Mouse (Mus musculus) heart, postnatal 10 days (tissue): Measurements from ENCODE around the gene Hamp. TPM values are rescaled to one million over a fixed set of nuclear protein-coding genes. Genes with fewer than 3 reads are reported as not detected.
A peak's percentile ranks its signal among the peaks of the same experiment; 100 is the strongest.

Experiments
- DNase-seq, 2 experiments: peaks; one replicate each; pipeline ENCODE4 v3.0.0; 2021
- intact Hi-C: fragments of 180-260 bp; cut with DNase I; formaldehyde crosslinking; loops from one replicate; pipeline ENCODE4 v1.15.1; 2025
- total RNA-seq, 2 experiments: library from RNA; stranded (reverse); gene quantifications; 2 replicates each; pipeline ENCODE4 v1.2.3; 2021

Hamp gene
- total RNA-seq, 2 experiments from 2014 or later, result 5.2 to 6.6 TPM

- intact Hi-C loops, result no loop called here
- DNase-seq, result no peak
Measured at GRCm38 (mm10) chr7:30916713-30917112, 27.1 kb downstream of the Hamp start.

- DNase-seq, result no peak
- intact Hi-C loops, result no loop called here
Measured at GRCm38 (mm10) chr7:30914732-30915131, 29.1 kb downstream of the Hamp start, which contains the start of gene Mag. Gene Mag (minus strand): TSS chr7:30914873.

- intact Hi-C loops, result no loop called here
Measured at GRCm38 (mm10) chr7:30909773-30910172, 34.1 kb downstream of the Hamp start.

GRCm38 (mm10) chr7:30908992-30909431 lies 34.8 kb downstream of the Hamp start:
- intact Hi-C loops, result no loop called here
- DNase-seq, result no peak

More at GRCm38 (mm10) chr7:30909773-30910172, 34.1 kb downstream of the Hamp start:
- no peak for DNase-seq

GRCm38 (mm10) chr7:30908277-30908991 lies 35.4 kb downstream of the Hamp start:
- intact Hi-C loops, result no loop called here

GRCm38 (mm10) chr7:30904042-30904441 lies 39.8 kb downstream of the Hamp start:
- intact Hi-C loops, result loop anchor here (5.0 kb wide), 1 partner anchor 312 kb away; no protein-coding TSS in a partner anchor
- peak in 1 of 2 experiments; percentile 19 for DNase-seq

More at GRCm38 (mm10) chr7:30908277-30908991, 35.4 kb downstream of the Hamp start:
- no peak for DNase-seq

GRCm38 (mm10) chr7:30895217-30895616 lies 48.6 kb downstream of the Hamp start:
- DNase-seq, result no peak
- intact Hi-C loops, result no loop called here

- DNase-seq, result no peak
- intact Hi-C loops, result no loop called here
Measured at GRCm38 (mm10) chr7:30892515-30892914, 51.3 kb downstream of the Hamp start.

Other genes starting within 250 kb of the Hamp start
- not detected for gene 2200002J24Rik, start 245.1 kb downstream of the Hamp start, total RNA-seq
- gene Atp4a, start 231.8 kb downstream of the Hamp start, total RNA-seq, result under 1 TPM in 1 of 2 experiments, not detected in 1; 0.12 TPM
- gene Tmem147, start 214.5 kb downstream of the Hamp start, total RNA-seq, result 100 to 1,000 TPM; 229 to 244 TPM
- gene Gapdhs, start 200.4 kb downstream of the Hamp start, total RNA-seq, result not detected
- gene Sbsn, start 192.6 kb downstream of the Hamp start, total RNA-seq, result 1 to 10 TPM; 4.5 to 4.8 TPM
- gene Dmkn, start 180.3 kb downstream of the Hamp start, total RNA-seq, result 1 to 10 TPM; 5.8 to 8.1 TPM
- not detected for gene Krtdap, start 156.1 kb downstream of the Hamp start, total RNA-seq
- under 1 TPM; 0.35 to 0.57 TPM for gene Ffar2, start 120.3 kb downstream of the Hamp start, total RNA-seq
- gene Ffar3, start 87.9 kb downstream of the Hamp start, total RNA-seq, result not detected
- under 1 TPM in 1 of 2 experiments, not detected in 1; 0.05 TPM for gene Ffar1, start 82.5 kb downstream of the Hamp start, total RNA-seq
- gene Cd22, start 63.7 kb downstream of the Hamp start, total RNA-seq, result 1 to 10 TPM; 1.1 to 1.4 TPM
- gene Mag, start 29.2 kb downstream of the Hamp start, total RNA-seq, result under 1 TPM in 1 of 2 experiments, not detected in 1; 0.48 TPM
- 1 to 10 TPM; 1.5 to 4.1 TPM for gene Hamp2, start 19.4 kb downstream of the Hamp start, total RNA-seq
- gene Usf2, start 12.8 kb upstream of the Hamp start, total RNA-seq, result 100 to 1,000 TPM in 1 of 2 experiments, 10 to 100 TPM in 1; 98.7 to 109 TPM
- 1 to 10 TPM; 4.1 to 4.7 TPM for gene Lsr, start 29.4 kb upstream of the Hamp start, total RNA-seq
- gene Fam187b, start 29.8 kb upstream of the Hamp start, total RNA-seq, result under 1 TPM; 0.25 to 0.36 TPM
- 10 to 100 TPM; 30.4 to 33.5 TPM for gene Fxyd5, start 98.4 kb upstream of the Hamp start, total RNA-seq
- 1 to 10 TPM; 1.3 to 1.6 TPM for gene Fxyd7, start 107.4 kb upstream of the Hamp start, total RNA-seq
- 100 to 1,000 TPM; 695 to 726 TPM for gene Fxyd1, start 113.2 kb upstream of the Hamp start, total RNA-seq
- 1 to 10 TPM; 3.0 to 4.3 TPM for gene Lgi4, start 115.3 kb upstream of the Hamp start, total RNA-seq
- 1 to 10 TPM; 2.8 to 5.1 TPM for gene Fxyd3, start 132.7 kb upstream of the Hamp start, total RNA-seq
- gene Hpn, start 171.3 kb upstream of the Hamp start, total RNA-seq, result 1 to 10 TPM; 2.5 to 3.0 TPM
- gene Scn1b, start 183.0 kb upstream of the Hamp start, total RNA-seq, result 10 to 100 TPM; 13.2 to 13.9 TPM
- 10 to 100 TPM; 25.6 to 31.4 TPM for gene Gramd1a, start 211.9 kb upstream of the Hamp start, total RNA-seq